Mouse (Mus musculus) kidney, embryonic 15.5 days (tissue): ENCODE data around the gene Cdkl1. TPM values are rescaled to one million over a fixed set of nuclear protein-coding genes. Genes with fewer than 3 reads are reported as not detected.

Experiments
- ATAC-seq: fragments of 200-750 bp; cut with Nextera tagmentation; replicated peaks from 2 replicates; pipeline ENCODE4 v1.8.0; 2017; ENCODE audit warnings: moderate TSS enrichment; ENCODE audit not compliant: low FRiP score
- H3K27ac ChIP-seq: fragments of 300-500 bp; sonication (generic); 2 replicates; pipeline ENCODE4 v1.5.1; 2015; ENCODE audit warnings: mild to moderate bottlenecking, inconsistent platforms
- H3K27me3 ChIP-seq: fragments of 300-500 bp; sonication (generic); 2 replicates; pipeline ENCODE4 v1.6.1; 2015; ENCODE audit warnings: inconsistent platforms
- H3K36me3 ChIP-seq: fragments of 300-500 bp; sonication (generic); 2 replicates; pipeline ENCODE4 v1.6.1; 2015; ENCODE audit warnings: inconsistent platforms
- H3K4me1 ChIP-seq: fragments of 300-500 bp; sonication (generic); 2 replicates; pipeline ENCODE4 v1.6.1; 2015; ENCODE audit warnings: inconsistent platforms
- H3K4me2 ChIP-seq: fragments of 300-500 bp; sonication (generic); 2 replicates; pipeline ENCODE4 v1.6.1; 2015; ENCODE audit warnings: moderate library complexity, mild to moderate bottlenecking, inconsistent platforms
- H3K4me3 ChIP-seq: fragments of 300-500 bp; sonication (generic); replicated peaks from 2 replicates; pipeline ENCODE4 v1.5.1; 2015; ENCODE audit warnings: mild to moderate bottlenecking, inconsistent platforms
- H3K9ac ChIP-seq: fragments of 300-500 bp; sonication (generic); 2 replicates; pipeline ENCODE4 v1.6.1; 2015; ENCODE audit warnings: mild to moderate bottlenecking, inconsistent platforms
- H3K9me3 ChIP-seq: fragments of 300-500 bp; sonication (generic); replicated peaks from 2 replicates; pipeline ENCODE4 v1.6.1; 2016; ENCODE audit warnings: inconsistent platforms
- WGBS: fragments of 180-500 bp; shearing (Covaris S2); methylation state at CpG from one replicate; pipeline ENCODE4 v1.1.7; 2015; ENCODE audit warnings: mixed read lengths; 5-methylcytosine and 5-hydroxymethylcytosine counted together
- polyA plus RNA-seq: library from polyadenylated mRNA; unstranded; fragments of >200 nt; fragmentation: Nextera tagmentation; extraction: Ambion mirVana; gene quantifications from 2 replicates; pipeline ENCODE4 v1.2.1, GENCODE M21; 2015

Gene Cdkl1
- 21.4 and 24.7 TPM in 2 replicates for polyA plus RNA-seq

DNA sequence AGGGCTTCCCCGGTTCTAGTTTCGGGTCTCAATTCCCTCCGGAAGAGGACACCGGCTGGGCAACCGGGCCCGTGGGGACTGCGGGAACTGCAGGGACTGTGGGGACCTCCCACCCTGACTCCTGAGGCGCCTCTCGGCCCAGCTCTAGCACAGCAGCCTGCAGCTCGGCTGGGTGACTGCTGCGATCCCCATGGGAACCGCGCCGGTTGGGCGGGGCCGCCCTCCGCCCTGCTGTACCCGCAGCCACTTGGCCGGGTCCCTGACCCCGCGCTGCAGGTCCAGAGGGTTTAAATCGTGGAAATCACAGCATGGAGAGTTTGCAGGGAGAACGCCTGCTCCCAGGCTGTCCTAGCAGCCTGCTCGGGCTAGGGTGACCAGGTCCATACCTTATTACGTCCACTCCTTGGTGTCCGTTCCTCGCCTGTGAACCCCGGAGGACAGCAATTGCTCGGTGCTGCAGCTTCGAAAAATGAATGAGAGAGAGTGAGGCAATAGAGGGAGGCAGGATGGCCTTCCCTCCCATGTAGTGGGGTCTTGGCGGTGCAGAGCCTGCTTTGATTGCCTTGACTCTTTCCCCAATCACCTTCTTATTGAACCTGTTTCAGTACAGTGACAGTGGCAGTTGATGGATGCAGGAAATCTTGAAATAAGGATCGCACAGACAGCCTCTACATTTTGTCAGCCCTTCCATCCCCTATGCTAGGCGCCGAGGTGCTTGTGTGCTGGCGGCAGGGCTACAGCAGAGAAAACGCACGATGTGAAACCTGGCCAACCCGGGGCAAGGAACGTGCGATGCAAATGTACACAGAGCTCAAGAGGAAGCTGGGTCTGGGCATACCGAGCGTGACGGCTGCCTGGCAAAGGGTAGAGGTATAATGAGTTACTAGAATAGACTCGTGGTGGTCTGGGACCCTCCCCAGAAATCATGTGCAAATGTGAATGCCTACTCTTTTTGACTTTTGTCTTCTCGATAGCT lies at the start of gene Cdkl1:
Cdkl1 (minus strand) TSS at position 738 of the 976 bp plus-strand sequence.
- peak within 1 kb of the TSS; percentile 55 for H3K9ac ChIP-seq
- H3K36me3 ChIP-seq, result no peaks in the 10 kb centered on the region
- peak within 1 kb of the TSS; percentile 97 for H3K4me2 ChIP-seq
- peak within 1 kb of the TSS; percentile 57 for H3K4me3 ChIP-seq
- H3K27ac ChIP-seq, result peak within 1 kb of the TSS; percentile 78
- H3K9me3 ChIP-seq, result no peaks in the 10 kb centered on the region
- H3K4me1 ChIP-seq, result peaks cover 20% of the 10 kb centered on the region
- WGBS, result 2% methylated on average over 45 of the region's 45 CpGs
- peaks cover 4% of the 10 kb centered on the region; the same call in 1 of the 2 replicates for H3K27me3 ChIP-seq
- ATAC-seq, result peak; percentile 95

DNA sequence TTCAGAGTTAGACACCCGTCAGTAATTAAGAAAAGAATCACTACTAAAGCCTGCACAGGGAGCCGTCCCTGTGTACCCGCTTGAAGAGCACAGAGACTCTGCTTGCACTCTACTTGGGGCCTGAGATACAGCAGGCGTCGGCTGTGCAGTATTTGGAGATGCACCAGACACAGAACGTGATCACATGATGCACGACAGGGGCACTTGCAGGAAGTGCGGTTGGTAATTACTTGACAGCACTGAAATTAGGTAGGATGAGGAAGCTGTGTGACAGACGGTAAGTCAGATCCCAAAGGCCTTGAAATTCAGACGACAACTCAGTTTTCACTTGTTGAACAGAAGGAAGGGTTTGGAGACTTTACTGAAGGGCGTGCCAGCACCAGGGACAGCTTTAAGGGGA lies 47.3 kb upstream of the Cdkl1 start:
- 83% methylated on average over 11 of the region's 11 CpGs for WGBS
- peaks cover 64% of the 10 kb centered on the region for H3K36me3 ChIP-seq
- H3K9ac ChIP-seq, result no peak overlapping the region

DNA sequence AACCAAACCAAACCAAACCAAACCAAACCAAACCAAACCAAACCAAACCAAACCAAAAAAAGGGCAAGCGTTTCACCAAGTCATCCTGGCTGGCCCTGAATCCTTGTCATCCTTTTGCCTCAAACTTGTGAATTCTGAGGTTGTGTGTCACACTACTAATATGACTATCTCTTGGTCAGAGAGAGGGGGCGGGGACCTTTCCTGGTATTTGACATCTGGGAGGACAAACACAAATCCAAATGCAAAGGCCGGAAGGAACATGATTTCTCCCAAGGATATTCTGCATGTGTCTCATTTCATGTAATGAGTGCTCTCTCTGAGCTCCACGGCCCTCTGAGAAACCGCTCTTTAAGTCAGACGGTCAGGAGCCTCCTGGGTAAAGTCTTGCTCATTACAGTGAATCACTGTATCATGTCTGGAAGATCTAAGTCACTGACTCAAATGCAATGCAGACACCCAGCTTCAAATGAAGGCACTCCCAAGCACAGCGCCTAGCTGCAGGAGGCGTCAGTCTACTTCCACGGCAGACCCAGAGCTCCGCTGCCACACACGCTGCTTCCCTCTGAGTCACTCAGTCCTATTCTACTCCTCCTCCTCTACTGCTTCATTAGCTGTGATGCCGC lies 43.0 kb upstream of the Cdkl1 start:
- no peak for ATAC-seq
- H3K4me3 ChIP-seq, result no peak overlapping the region
- H3K27me3 ChIP-seq, result no peaks in the 10 kb centered on the region
- no peak overlapping the region for H3K9ac ChIP-seq
- no peak overlapping the region for H3K4me2 ChIP-seq
- H3K9me3 ChIP-seq, result no peaks in the 10 kb centered on the region
- no peak overlapping the region for H3K27ac ChIP-seq
- H3K4me1 ChIP-seq, result no peaks in the 10 kb centered on the region
- WGBS, result 85% methylated on average over 12 of the region's 12 CpGs
- H3K36me3 ChIP-seq, result peaks cover 60% of the 10 kb centered on the region

More for the DNA sequence above, 47.3 kb upstream of the Cdkl1 start:
- H3K4me1 ChIP-seq, result no peaks in the 10 kb centered on the region
- no peak overlapping the region for H3K27ac ChIP-seq
- H3K4me3 ChIP-seq, result no peak overlapping the region
- H3K9me3 ChIP-seq, result no peaks in the 10 kb centered on the region
- H3K27me3 ChIP-seq, result no peaks in the 10 kb centered on the region
- no peak for ATAC-seq
- H3K4me2 ChIP-seq, result no peak overlapping the region

DNA sequence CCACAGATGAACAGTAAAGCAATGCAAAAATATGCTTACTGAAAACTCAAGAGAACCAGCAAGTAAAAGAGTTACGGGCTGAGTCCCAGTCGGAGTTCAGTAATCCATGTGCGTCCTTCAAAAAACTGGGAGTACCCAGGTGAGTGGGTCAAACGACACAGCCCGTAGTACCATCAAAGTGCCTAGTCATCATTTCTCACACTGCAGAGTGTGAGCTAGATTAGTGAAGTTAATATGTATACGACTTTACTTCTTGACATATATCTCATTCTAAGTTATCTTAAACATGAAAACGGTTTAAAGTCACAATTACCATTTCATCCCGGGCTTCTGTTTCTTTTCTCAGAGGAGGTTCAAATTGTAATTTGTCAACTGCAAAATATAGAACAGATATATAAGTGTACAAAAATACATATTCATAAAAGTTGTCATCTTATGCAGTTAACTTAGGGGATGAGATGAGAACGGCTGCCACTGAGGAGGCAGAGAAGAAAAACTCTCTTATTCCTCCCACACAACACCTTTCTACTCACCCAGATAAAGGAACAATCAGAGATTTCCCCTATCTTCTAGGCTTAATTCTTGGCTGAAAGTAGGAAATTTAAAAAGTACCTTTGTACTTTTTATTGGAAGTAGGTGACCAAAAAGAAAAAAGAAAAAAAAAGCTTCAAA lies 40.3 kb upstream of the Cdkl1 start:
- WGBS, result 90% methylated on average over 9 of the region's 9 CpGs
- H3K36me3 ChIP-seq, result peaks cover 69% of the 10 kb centered on the region
- no peak for ATAC-seq
- no peak overlapping the region for H3K9ac ChIP-seq
- no peak overlapping the region for H3K4me3 ChIP-seq
- no peaks in the 10 kb centered on the region for H3K9me3 ChIP-seq
- no peak overlapping the region for H3K27ac ChIP-seq
- H3K27me3 ChIP-seq, result no peaks in the 10 kb centered on the region
- no peaks in the 10 kb centered on the region for H3K4me1 ChIP-seq
- no peak overlapping the region for H3K4me2 ChIP-seq

DNA sequence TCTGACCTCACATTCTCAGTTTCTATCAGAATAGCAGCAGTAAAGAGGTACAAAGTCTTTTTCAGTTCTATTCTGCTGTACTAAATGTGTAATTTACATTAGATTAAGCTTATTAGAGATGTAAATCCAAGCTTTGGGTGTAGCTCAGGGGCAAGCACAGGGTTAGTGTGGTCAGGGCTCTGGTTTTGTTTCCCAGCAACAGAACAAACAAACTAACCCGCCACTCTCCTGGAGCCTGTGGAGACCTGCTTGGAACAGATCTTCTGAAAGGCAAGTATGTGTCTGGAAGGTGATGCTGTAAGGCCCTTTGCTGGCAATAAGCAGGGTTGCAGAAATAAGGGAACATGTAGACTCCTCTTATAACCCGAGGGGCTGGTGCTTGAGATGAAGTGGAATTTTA lies 37.1 kb upstream of the Cdkl1 start:
- no peak overlapping the region for H3K27ac ChIP-seq
- H3K36me3 ChIP-seq, result peaks cover 69% of the 10 kb centered on the region
- 88% methylated on average over 2 of the region's 2 CpGs for WGBS
- no peaks in the 10 kb centered on the region for H3K27me3 ChIP-seq
- 0 out of 2 replicates have a peak, but pooled peaks cover 2% of the 10 kb centered on the region for H3K4me1 ChIP-seq
- H3K9me3 ChIP-seq, result no peaks in the 10 kb centered on the region
- ATAC-seq, result no peak
- no peak overlapping the region for H3K4me3 ChIP-seq
- no peak overlapping the region for H3K4me2 ChIP-seq
- no peak overlapping the region for H3K9ac ChIP-seq

DNA sequence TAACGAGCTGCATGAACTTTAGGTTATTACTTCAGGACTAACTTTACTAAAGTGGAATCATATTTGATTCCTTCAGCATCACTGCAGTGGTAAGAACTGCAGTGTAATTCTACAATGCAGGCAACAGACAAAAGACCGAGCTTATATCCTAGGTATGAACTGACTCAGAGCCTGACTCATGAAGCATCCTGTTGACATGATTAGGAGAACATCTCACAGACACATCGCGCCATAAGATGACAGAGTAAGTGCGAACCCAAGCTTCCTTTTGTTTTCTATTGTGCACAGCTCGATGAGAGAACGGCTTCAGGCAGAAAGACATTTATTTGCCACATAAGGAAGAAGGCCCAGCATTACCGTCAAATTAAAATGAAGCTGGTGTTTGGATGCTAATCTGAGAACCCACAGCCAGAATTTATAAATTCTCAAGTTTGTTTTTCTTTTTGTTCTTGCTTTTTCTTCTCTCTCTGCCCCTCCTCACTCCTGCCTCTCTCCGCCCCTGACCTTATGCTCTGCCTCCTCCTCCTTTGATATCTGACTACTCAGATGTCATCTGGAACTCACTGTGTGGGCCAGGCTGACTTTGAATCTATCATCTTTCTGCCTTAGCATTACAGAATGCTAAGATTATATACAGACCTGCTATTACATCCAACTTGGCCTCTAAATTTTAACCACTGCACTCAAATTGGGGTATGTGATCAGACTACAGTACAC lies 34.0 kb upstream of the Cdkl1 start:
- no peak overlapping the region for H3K9ac ChIP-seq
- WGBS, result 77% methylated on average over 9 of the region's 9 CpGs
- ATAC-seq, result no peak
- H3K36me3 ChIP-seq, result peaks cover 86% of the 10 kb centered on the region
- H3K27ac ChIP-seq, result peak overlapping the region; percentile 32; the same call in 1 of the 2 replicates
- H3K4me2 ChIP-seq, result no peak overlapping the region
- 0 out of 2 replicates have a peak, but pooled peaks cover 2% of the 10 kb centered on the region for H3K4me1 ChIP-seq
- no peak overlapping the region for H3K4me3 ChIP-seq
- H3K9me3 ChIP-seq, result no peaks in the 10 kb centered on the region
- H3K27me3 ChIP-seq, result no peaks in the 10 kb centered on the region

DNA sequence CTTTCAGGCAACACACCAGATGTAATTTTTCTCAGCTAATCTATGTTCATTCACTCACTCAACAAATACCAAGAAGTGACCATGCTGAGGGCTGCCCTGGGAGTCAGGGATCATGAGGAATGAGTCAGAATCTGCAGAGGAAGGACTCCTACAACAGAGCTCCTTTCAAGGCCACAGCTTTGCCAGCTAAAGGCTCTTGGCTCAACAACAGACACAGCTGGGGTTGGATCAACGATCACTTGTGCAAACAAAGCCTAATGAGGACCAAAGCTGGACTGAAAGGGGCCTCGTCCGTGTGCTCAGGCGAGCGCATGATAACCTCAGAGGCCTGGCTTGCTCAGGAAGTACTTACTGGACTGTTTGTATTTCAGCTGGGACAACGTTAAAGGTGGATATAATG lies 23.2 kb upstream of the Cdkl1 start:
- Histone ChIP-seq H3K4me1 (peaks cover 4% of the 10 kb centered on the region; the same call in 1 of the 2 replicates), H3K9me3 (no peaks in the 10 kb centered on the region), H3K36me3 (peaks cover 86% of the 10 kb centered on the region), H3K27me3 (no peaks in the 10 kb centered on the region), H3K4me2 (no peak overlapping the region), H3K27ac (peak overlapping the region; percentile 24; the same call in 1 of the 2 replicates), H3K9ac (no peak overlapping the region), H3K4me3 (no peak overlapping the region)
- WGBS, result 33% methylated on average over 6 of the region's 6 CpGs
- ATAC-seq, result no peak

DNA sequence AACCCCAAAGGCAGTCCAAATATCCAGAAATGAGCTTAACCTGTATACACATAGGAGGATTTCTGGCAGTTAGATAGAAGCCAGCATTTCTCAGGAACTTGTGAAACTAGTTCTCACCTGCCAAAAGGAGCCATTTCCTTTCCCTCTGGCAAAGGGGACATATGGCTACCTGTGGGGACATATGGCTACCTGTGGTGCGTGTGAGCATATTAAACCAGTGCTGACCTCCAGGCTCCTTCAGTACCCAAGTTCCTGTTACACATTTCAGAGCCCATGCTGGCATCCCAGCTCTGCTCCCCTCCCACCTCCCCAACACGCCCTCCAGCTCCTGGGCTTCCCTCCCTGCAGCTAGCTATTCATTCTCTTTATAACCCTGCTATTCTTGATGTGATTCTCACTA lies 22.5 kb upstream of the Cdkl1 start:
- H3K9ac ChIP-seq, result no peak overlapping the region
- H3K27me3 ChIP-seq, result no peaks in the 10 kb centered on the region
- H3K4me3 ChIP-seq, result no peak overlapping the region
- no peak for ATAC-seq
- 0 out of 2 replicates have a peak overlapping the region, but pooled peaks have one; percentile 24 for H3K27ac ChIP-seq
- H3K4me1 ChIP-seq, result peaks cover 4% of the 10 kb centered on the region; the same call in 1 of the 2 replicates
- peaks cover 86% of the 10 kb centered on the region for H3K36me3 ChIP-seq
- 79% methylated on average over 2 of the region's 2 CpGs for WGBS
- no peak overlapping the region for H3K4me2 ChIP-seq
- no peaks in the 10 kb centered on the region for H3K9me3 ChIP-seq

DNA sequence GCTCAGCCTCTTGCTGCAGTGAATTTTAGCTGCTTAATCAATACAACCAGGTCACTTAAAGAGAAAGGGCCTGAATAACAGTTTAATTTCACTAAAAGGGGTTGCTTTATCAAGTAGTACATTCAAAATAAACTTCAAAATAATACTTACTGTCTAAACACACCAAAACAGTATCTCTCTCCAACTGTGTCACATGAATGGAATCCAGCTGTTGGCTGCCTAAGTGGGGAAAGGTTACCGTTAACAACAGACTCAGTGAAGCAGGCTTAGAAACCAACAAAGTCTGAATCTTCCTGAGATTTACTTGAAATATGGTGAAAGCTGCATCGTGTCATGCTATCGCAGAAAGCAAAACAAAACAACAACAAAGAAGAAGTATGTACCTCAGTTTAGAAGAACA lies 21.9 kb upstream of the Cdkl1 start:
- no peak overlapping the region for H3K9ac ChIP-seq
- H3K27me3 ChIP-seq, result no peaks in the 10 kb centered on the region
- H3K4me1 ChIP-seq, result peaks cover 6% of the 10 kb centered on the region
- H3K36me3 ChIP-seq, result peaks cover 84% of the 10 kb centered on the region
- ATAC-seq, result no peak
- no peak overlapping the region for H3K4me3 ChIP-seq
- H3K9me3 ChIP-seq, result no peaks in the 10 kb centered on the region
- no peak overlapping the region for H3K4me2 ChIP-seq
- peak overlapping the region; percentile 28; the same call in 1 of the 2 replicates for H3K27ac ChIP-seq
- 64% methylated on average over 3 of the region's 3 CpGs for WGBS

DNA sequence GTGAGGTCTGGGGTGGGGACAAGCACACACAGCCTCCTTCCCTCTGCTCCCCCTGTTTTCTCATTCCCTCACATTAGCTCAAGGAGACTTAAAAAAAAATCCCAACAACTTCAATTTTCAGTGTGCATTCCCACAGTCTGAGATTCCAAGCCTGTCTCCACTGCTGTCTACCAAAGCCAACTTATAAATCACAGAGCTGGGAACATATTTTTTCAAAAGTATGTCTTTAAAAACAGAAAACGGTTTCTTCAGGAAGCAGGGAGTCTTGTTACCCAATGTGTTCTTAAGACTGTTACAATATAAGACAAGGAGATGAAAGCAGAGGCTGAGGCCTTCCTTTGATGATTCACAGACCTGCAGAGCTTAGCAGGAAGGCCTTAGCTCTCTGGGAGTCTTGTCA lies 20.9 kb upstream of the Cdkl1 start:
- peak overlapping the region; percentile 28; the same call in 1 of the 2 replicates for H3K27ac ChIP-seq

DNA sequence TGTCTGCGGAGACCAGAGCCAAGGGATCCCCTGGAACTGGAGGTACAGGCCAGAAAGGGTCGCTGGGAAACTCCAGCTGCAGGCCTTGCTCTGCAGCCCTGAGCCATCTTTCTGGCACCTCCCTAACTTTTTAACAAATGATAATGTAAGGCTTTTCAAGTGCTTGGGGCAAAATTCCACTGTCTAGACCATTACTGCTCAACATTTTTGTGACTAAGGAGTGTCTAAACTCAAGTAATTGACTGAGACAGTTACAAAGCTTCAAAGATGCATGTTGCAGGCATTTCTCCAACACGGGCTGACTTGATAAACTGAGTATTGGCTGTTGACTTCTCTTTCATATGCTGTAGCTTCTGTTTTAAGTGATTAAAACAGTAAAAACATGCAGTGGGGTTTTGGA lies 18.4 kb upstream of the Cdkl1 start:
- no peak overlapping the region for H3K27ac ChIP-seq
- H3K27me3 ChIP-seq, result no peaks in the 10 kb centered on the region
- WGBS, result 91% methylated on average over 3 of the region's 3 CpGs
- no peak overlapping the region for H3K9ac ChIP-seq
- H3K4me3 ChIP-seq, result no peak overlapping the region
- H3K9me3 ChIP-seq, result no peaks in the 10 kb centered on the region
- peaks cover 10% of the 10 kb centered on the region for H3K4me1 ChIP-seq
- H3K4me2 ChIP-seq, result no peak overlapping the region
- H3K36me3 ChIP-seq, result peaks cover 83% of the 10 kb centered on the region
- no peak for ATAC-seq

More for the DNA sequence above, 20.9 kb upstream of the Cdkl1 start:
- Histone ChIP-seq H3K27me3 (no peaks in the 10 kb centered on the region), H3K4me3 (no peak overlapping the region), H3K36me3 (peaks cover 84% of the 10 kb centered on the region), H3K4me2 (no peak overlapping the region), H3K9ac (no peak overlapping the region), H3K9me3 (no peaks in the 10 kb centered on the region), H3K4me1 (peaks cover 10% of the 10 kb centered on the region)
- no peak for ATAC-seq
- WGBS, result 25% methylated on average over 1 of the region's 1 CpGs
